Mouse (Mus musculus) gonadal fat pad, adult 2 months (tissue): ENCODE data around the gene Rpl5. TPM values are rescaled to one million over a fixed set of nuclear protein-coding genes. Genes with fewer than 3 reads are reported as not detected.
"Not testable (repeated sequence)": the region's sequence is repeated elsewhere in the genome, so short reads cannot be mapped to it uniquely, and the experiment has no call there.

Source experiments
- DNase-seq: peaks from one replicate; pipeline ENCODE4 v3.0.0-alpha.2; 2012; ENCODE audit warnings: low read depth
- polyA plus RNA-seq: library from polyadenylated mRNA; depleted of rRNA; stranded (reverse); fragments of >200 nt; gene quantifications from 2 replicates; pipeline ENCODE4 v1.2.3, GENCODE M21; 2012; rRNA removed

Rpl5 gene
- polyA plus RNA-seq, result 25.6 and 26.3 TPM in 2 replicates

GRCm38 (mm10) chr5:107900206-107901013, at the start of gene Rpl5:
Gene Rpl5, plus strand, starts transcription at chr5:107900502.
- DNase-seq, result no peak

DNA sequence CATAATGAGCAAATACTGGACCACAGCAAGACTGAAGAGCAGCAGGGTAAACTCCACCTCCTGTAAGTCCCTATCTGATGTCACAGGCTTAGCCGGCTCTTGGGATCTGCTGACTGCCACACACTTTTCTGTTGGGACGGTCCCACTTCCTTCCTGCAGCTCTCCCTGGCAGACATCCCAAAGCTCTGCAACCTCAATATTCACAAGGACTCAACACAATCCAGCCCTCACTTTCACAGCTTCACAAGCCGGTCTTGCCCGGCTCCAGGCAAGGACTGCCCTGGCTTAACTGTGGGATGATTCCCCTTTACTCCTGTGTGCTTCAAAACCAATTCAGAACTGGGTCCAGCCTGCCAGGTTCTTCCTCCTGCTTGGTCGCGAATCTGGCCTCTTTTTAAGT, 46.5 kb upstream of the Rpl5 start:
- no peak for DNase-seq

DNA sequence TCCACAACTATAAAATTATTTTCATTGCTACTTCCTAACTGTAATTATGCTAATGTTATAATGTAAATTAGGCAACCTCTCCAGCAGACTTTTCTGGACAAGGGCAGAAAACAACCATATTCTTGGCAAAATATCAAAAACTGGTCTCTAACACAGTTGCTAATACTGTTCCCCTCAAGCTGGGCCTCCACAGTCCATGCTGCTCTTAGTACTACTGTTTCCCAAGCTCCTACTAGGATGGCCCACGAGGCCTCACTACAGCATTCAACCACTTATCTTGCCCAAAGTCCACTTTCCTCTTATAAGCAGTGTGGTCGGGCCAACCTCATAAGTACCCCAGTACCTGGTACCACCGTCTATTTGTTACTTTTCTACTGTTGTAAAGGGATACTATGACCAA, 45.7 kb upstream of the Rpl5 start:
- no peak for DNase-seq

GRCm38 (mm10) chr5:107855546-107855945, 44.8 kb upstream of the Rpl5 start:
- DNase-seq, result no peak

DNA sequence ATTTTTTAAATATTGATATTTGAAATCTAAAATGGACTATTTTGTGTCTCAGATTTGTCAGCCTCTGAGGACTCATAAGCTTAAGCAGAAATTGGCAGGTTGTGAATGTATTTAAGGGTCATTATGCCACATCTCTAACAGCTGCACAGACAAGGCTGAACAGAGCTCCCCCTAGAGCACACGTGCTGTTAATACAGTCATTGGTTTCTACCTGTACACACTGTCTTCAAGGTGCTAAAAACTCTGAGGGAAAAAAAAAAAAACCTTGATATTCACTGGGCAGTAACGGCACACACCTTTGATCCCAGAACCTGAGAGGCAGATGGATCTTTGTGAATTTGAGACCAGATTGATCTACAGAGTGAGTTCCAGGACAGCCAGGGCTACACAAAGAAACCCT, 41.3 kb upstream of the Rpl5 start:
- DNase-seq, result no peak

GRCm38 (mm10) chr5:107863971-107864370, 36.3 kb upstream of the Rpl5 start:
- no peak for DNase-seq

DNA sequence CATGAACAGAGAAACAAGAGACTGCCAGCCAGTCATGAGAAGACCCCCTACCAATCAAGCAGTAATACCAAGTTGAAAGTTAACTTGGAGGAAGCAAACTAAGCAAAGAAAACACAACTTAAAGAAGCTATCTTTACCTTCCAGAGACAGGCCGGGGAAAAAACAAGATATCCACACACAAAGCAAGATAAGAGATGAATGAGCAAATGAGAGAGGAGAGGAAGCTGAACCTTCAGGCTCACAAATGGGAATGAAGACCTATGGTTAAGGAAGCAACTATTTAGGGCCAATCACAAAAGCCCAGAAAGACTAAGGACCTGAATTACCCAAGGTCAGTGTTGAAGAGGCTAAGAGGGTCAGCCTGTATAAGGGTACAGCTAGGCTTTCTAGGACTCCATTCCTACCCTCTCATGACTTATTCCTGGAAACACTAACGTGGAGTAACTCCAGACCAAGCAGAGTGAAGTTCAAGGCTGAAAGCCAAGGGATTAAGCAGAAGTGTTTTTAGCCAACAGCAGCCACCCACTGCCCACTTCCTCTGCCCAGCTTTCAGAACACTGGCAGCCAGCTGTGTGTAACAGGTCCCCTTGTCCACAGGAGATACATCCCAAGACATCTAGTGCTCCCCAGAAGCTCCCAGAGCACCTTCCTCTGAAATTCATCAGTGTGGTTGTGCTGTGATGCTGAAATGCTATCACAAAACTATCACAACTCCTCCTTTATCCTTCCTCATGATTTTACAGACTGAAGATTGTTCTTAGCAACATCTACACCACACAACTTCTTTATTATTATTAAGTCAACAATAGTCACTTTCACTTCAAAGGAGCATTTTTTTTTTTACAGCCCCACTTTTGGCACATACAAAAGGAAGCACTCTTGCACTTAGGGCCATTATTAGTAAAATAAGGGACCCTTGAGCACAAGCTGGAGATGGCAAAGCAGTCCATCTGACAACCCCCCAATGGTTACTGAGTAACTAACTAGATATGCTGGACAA, 33.9 kb upstream of the Rpl5 start:
- no peak for DNase-seq

- no peak for DNase-seq
Observed at GRCm38 (mm10) chr5:107867970-107868904, 32.1 kb upstream of the Rpl5 start.

- DNase-seq, result no peak
Observed at GRCm38 (mm10) chr5:107868905-107869424, 31.3 kb upstream of the Rpl5 start.

DNA sequence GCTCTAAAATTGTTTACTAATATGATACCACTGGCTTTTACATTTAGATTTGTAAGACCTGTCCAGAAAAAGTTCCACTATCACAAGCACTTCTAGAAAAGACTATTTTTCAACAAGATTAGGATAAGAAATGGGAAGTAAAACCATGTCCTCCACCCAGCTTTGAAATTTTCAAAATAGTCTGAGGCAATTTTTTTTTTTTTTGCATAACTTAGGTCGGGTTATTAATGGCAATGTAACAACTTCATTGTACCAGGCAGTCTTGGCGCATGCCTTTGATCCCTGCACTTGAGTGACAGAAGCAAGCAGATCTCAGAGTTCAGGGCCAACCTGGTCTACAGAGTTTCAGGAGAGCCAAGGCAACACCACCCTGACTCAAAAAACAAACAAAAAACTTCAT, 30.6 kb upstream of the Rpl5 start:
- DNase-seq, result no peak

- no peak for DNase-seq
Observed at GRCm38 (mm10) chr5:107873330-107873729, 27.0 kb upstream of the Rpl5 start.

- no peak for DNase-seq
Observed at GRCm38 (mm10) chr5:107873886-107874302, 26.4 kb upstream of the Rpl5 start.

DNA sequence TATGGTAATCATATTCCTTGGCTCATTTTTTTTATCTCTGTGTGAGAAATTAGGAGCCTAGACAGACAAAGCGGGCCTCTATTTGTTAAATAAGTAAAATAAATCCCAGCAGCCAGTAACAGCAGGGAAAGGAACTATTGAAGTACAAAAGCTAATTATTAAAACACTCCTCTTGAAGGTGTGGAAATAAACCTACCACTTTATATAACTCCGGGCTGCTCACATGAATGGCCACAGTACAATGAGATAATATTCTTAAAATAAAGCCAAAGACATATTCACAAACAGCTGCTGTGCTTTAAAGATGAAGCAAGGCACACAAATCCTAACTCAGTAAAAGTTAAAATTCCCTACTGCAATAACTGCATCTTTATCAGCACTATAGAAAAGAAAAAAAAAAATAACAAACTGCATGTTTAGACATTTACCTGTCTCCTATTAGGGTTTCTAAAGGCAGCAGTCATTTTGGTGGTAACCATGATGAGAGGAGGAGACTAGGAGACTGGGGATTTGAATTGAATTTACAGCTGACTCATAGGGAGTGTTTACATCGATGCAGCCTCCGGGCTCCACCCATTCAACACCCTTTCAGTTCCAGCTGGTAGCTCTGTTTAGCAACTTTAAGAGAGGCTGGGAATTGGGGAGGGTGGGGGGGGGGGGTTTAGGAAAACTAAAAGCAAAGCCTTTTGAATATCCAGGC, 25.6 kb upstream of the Rpl5 start, which contains the start of gene Evi5:
Gene Evi5 (minus strand): TSS at position 547 of the 700 bp plus-strand sequence.
- no peak for DNase-seq

DNA sequence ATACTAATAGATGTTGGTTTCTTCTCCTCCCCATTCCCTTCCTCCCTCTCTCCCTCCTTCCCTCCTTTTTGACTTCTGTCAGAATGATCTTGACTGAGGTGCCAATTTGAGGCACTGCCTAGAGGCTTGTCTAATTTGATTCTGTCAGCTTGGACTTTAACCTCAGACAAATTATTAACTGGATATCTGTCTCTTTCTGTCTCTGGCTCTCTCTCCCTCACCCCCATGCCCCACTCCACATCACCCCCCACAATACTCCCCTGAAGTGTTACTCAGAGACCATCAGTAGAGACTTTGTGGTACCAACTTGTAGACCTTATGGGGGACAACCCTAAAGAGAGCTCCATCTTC, 25.1 kb upstream of the Rpl5 start:
- DNase-seq, result no peak

DNA sequence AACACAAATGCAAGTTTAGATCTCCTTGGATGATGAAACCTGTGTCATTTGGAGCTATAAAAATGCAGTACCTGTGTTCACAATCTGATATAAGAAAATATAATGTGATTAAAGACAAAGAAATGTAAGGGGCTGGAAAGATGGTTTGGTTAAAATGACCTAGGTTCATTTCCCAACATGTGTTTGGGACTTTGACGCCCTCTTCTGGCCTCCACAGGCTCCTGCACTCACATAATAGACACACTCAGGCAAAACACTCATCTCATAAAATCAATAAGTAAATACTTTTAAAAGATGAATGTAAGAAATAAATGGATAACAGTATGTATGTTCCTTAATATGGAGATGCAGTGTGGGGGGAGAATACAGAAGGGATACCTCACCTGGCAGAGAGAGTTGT, 23.2 kb upstream of the Rpl5 start:
- DNase-seq, result no peak

- no peak for DNase-seq
Observed at GRCm38 (mm10) chr5:107880710-107881109, 19.6 kb upstream of the Rpl5 start.

DNA sequence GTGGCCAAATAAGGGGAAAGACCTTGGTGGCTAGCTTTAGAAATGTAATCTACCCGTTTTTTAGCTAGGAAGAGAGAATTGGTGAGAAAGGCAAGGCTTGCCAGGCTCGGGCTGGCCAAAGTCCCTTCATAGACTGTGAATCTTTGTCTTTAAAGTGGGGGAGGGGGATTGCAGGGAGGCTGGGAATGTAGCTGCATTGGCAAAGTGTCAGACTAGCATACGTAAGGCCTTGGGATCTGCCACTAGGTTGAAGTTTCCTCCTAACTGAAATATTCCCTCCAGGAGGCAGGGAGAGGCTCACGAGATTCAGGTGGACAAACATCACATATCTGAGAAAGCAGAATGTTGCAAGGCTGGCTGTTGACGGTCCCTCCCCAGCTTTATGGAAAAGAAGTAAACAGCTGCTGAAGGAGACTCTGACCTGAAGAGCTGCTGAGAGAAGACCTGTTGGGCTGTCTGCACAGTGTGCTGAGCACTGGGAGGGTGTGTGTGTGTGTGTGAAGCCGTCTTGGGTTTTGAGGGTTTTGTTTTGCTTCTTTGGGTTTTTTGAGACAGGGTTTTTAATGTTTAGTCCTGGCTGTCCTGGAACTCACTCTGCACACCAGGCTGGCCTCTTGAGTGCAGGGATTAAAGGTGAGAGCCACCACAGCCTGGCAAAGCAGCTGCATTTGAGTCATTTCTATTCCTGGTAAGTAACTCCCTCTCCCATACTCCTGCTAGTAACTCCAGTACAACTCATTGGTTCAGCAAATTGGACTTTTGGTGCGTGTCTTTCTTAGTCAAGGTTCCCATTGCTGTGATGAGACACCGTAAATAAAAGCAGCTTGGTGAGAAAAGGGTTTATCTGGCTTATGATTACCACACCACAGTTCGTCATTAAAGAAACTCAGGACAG, 10.1 kb upstream of the Rpl5 start:
- no peak for DNase-seq

- not testable (repeated sequence) for DNase-seq
Observed at GRCm38 (mm10) chr5:107891515-107891914, 8.8 kb upstream of the Rpl5 start.

DNA sequence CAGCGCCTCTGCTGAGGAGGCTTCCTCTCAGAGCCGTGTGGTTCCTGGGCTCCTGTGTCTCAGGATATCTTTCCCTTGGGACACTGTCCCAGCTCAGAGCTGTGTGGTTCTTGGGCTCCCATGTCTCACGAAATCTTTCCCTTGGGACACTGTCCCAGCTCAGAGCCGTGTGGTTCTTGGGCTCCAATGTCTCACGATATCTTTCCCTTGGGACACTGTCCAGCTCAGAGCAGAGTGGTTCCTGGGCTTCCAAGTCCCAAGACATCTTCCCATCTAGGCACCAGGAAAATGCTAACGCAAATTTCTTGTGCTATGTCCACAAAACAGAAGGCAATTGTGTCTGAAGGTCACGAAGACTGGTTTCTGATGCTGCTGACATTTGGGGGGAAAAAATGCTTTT, 5.6 kb upstream of the Rpl5 start:
- no peak for DNase-seq

DNA sequence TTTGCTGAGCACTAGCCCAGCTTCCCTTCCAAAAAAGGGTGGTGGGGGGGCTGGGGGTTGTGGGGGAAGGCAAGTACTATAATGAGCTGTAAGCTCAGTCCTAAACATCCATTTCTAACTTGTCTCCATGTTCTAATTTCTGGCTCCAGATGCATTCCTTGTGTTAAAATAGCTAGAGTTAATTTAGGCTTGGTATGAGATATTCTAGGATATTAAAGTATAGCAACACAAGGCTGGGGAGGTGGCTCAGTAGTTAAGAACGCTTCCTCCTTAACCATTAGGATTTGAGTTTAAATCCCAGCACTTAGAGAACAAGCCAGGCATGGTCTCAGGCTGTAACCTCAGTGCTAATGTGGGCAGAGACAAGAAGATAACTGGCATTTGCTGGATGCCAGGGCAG, 4.0 kb upstream of the Rpl5 start:
- DNase-seq, result no peak
